Mouse (Mus musculus): ENCODE measurements at regions not wholly inside any gene's neighbourhood (a gene's known extent, or its start where the extent isn't known, plus 50 kb on each side); places are given as distances from the start of the nearest gene placed in this dataset.

DNA sequence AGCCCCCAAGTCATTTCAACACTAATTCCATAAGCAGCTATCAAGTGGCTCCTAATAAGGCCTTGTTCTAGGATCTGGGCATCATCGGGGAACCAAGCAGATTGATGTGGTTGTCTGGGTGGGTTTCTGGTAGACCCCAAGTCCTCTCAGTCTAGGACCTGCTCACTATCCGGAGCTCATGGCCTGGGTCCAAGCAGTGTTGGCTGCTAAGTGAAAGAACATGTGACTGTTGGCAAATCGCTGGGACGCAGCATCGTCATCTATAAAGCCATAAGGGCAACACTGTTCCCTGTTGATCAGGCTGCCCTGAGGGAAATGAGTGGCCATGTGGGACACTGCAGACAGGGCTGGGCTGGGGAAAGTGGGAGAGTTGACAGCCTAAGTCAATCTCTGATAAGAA is 50.2 kb upstream of the Lrfn2 start:
- no peak for TF ChIP-seq POLR2A (IDR thresholded peaks at IDR 0.05; ENCODE audit: control insufficient read depth, low read depth, low read length)
- TF ChIP-seq CTCF (IDR thresholded peaks at IDR 0.05; ENCODE audit: control insufficient read depth, insufficient read depth, insufficient replicate concordance, low read depth, low read length) = no peak

All from testis, adult 2 months (tissue).